Mouse (Mus musculus): ENCODE measurements at regions not wholly inside any gene's neighbourhood (a gene's known extent, or its start where the extent isn't known, plus 50 kb on each side); places are given as distances from the start of the nearest gene placed in this dataset.

DNA sequence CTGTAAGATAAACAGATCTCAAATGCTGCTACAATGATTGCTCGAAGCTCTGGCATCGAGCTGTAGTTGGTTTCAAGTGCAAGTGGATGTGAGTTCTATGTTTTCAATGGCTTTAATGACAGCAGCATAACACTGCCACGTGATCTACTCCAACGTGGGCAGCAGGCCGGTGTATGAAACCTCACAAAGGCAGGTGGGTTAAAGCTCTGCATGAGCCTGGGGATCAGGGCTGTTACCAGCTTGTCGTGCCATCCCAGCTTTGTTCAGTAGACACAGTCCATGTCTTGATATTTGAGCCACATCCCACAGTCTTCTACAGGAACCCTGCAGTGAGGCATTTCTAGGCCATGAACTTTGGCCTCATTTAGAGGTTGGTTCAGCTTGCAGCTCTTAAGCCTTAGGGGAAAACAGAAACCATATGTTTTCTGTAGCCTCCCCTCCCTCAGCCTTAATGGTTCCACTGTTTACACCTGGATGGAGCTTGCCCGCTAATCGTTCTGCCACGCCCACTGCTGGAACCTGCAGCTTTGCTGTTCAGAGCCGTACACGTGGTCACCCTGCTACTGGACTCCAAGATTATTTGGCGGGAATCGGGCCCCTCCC lies 121.8 kb upstream of the Serpine2 start:
- H3K27ac ChIP-seq, result no peak overlapping the region
- H3K4me3 ChIP-seq, result no peak overlapping the region
- H3K9me3 ChIP-seq, result no peaks in the 10 kb centered on the region
- H3K9ac ChIP-seq, result no peak overlapping the region
- peaks cover 26% of the 10 kb centered on the region for H3K4me1 ChIP-seq
- H3K4me2 ChIP-seq, result no peak overlapping the region; the same call in 1 of the 2 replicates
- ATAC-seq (ENCODE audit: insufficient number of reproducible peaks, insufficient read depth, low FRiP score, low TSS enrichment, low read depth), result no peak
- no peaks in the 10 kb centered on the region for H3K36me3 ChIP-seq
- no peaks in the 10 kb centered on the region for H3K27me3 ChIP-seq
- WGBS, result 32% methylated on average over 13 of the region's 13 CpGs

DNA sequence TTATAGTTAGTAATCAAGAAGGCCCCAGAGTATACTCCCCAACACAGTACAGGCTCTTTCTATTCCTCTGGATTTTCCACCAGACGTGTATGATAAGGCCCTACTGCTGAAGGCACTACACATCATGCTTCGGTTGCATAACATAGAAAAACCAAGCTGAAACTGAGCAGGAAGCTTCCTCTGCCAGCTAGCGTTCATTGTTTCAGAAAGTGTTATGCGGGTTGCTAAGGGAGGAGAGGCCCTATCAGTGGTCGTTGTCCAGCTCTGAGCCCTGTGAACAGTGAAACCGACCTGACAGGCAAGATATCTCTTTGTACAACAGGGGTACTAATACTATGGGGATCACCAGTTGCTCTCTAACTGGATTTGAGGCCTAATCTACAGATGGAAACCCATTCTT lies 118.9 kb upstream of the Serpine2 start:
- WGBS, result 71% methylated on average over 6 of the region's 6 CpGs
- Histone ChIP-seq H3K27ac (peak overlapping the region; percentile 83), H3K4me2 (no peak overlapping the region), H3K27me3 (no peaks in the 10 kb centered on the region), H3K9ac (no peak overlapping the region), H3K9me3 (no peaks in the 10 kb centered on the region), H3K4me3 (no peak overlapping the region), H3K36me3 (no peaks in the 10 kb centered on the region), H3K4me1 (peaks cover 29% of the 10 kb centered on the region)
- ATAC-seq (ENCODE audit: insufficient number of reproducible peaks, insufficient read depth, low FRiP score, low TSS enrichment, low read depth), result no peak

DNA sequence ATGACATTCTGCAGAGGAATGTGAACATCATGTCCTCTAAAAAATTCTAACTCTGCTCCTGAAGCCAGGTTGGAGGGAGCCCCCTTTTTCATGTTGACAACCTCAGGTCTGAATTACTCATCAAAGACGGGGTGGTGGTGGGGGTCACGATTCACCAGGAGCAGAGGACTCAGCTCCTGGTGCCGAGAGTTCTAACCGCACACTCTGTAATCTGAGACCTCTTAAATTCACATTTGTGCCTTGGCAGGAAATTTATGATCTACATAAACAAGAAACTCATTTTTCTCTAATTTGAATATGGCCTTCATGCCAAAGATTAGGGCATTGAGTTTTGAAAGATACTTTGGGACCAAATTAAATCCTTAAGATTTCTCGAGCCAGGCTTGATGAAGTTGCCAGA lies 117.2 kb upstream of the Serpine2 start:
- no peaks in the 10 kb centered on the region for H3K27me3 ChIP-seq
- no peak overlapping the region for H3K9ac ChIP-seq
- WGBS, result 16% methylated on average over 5 of the region's 5 CpGs
- H3K36me3 ChIP-seq, result no peaks in the 10 kb centered on the region
- H3K4me2 ChIP-seq, result no peak overlapping the region
- H3K9me3 ChIP-seq, result no peaks in the 10 kb centered on the region
- no peak for ATAC-seq (ENCODE audit: insufficient number of reproducible peaks, insufficient read depth, low FRiP score, low TSS enrichment, low read depth)
- peaks cover 29% of the 10 kb centered on the region for H3K4me1 ChIP-seq
- no peak overlapping the region for H3K4me3 ChIP-seq
- H3K27ac ChIP-seq, result peak overlapping the region; percentile 83; the same call in 1 of the 2 replicates

- H3K4me3 ChIP-seq, result no peak overlapping the region
- H3K4me2 ChIP-seq, result no peak overlapping the region
- no peak overlapping the region for H3K9ac ChIP-seq
- H3K27ac ChIP-seq, result 0 out of 2 replicates have a peak overlapping the region, but pooled peaks have one; percentile 48
- H3K9me3 ChIP-seq, result no peaks in the 10 kb centered on the region
- 0% methylated on average over 1 of the region's 1 CpGs for WGBS
- 0 out of 2 replicates have a peak, but pooled peaks have one; percentile 56 for ATAC-seq (ENCODE audit: insufficient number of reproducible peaks, insufficient read depth, low FRiP score, low TSS enrichment, low read depth)
- peaks cover 24% of the 10 kb centered on the region for H3K4me1 ChIP-seq
- no peaks in the 10 kb centered on the region for H3K36me3 ChIP-seq
- no peaks in the 10 kb centered on the region for H3K27me3 ChIP-seq
These were observed 95.1 kb upstream of the Serpine2 start for GRCm38 (mm10) chr1:79956121-79956520.

GRCm38 (mm10) chr1:79944231-79944630 lies 83.3 kb upstream of the Serpine2 start:
- Histone ChIP-seq H3K9me3 (no peaks in the 10 kb centered on the region), H3K4me2 (no peak overlapping the region), H3K27me3 (no peaks in the 10 kb centered on the region), H3K4me1 (no peaks in the 10 kb centered on the region), H3K36me3 (no peaks in the 10 kb centered on the region), H3K4me3 (no peak overlapping the region), H3K27ac (no peak overlapping the region), H3K9ac (no peak overlapping the region)
- WGBS, result 66% methylated on average over 4 of the region's 4 CpGs
- ATAC-seq (ENCODE audit: insufficient number of reproducible peaks, insufficient read depth, low FRiP score, low TSS enrichment, low read depth), result no peak

DNA sequence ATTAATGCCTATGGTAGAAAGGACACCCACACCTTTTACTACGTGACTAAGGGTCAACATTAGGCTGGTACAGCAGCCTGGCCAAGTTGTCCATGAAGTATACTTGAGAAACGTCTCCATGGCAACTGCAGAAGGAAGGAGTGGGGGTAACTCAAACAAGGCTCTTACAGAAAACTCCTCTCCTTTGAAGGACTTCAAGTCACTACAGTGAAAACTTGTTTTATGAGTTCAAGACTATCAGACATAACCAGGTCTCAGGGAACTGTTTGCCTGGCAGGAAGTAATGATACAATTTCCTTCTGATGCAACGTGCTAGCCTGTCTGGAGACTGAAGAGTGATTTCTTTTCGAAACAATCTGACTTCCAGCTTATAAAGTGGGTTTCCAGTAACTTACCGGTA lies 71.5 kb upstream of the Serpine2 start:
- WGBS, result 80% methylated on average over 5 of the region's 5 CpGs

DNA sequence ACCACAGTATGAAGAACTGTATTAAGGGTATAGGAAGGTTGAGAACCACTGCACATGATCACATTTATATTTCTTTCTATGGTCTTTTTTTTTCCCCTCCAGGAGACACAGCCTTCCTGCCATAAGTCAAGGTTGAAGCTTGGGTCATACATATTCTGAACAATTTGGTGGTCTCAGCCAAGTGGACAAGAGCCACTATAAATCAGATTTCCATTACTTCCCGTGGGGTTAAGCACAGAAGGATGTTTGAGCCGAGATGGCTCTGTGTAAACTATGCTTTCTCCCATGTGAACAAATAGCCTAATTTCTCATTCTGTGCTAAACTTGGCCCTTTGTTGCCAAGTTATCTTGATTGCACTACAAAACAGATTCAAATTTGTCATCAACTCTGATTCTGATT lies 66.8 kb upstream of the Serpine2 start:
- 64% methylated on average over 2 of the region's 2 CpGs for WGBS
- H3K4me1 ChIP-seq, result no peaks in the 10 kb centered on the region
- H3K4me3 ChIP-seq, result no peak overlapping the region
- no peaks in the 10 kb centered on the region for H3K27me3 ChIP-seq
- no peak overlapping the region for H3K4me2 ChIP-seq
- no peaks in the 10 kb centered on the region for H3K9me3 ChIP-seq
- no peak overlapping the region for H3K27ac ChIP-seq
- H3K9ac ChIP-seq, result no peak overlapping the region
- ATAC-seq (ENCODE audit: insufficient number of reproducible peaks, insufficient read depth, low FRiP score, low TSS enrichment, low read depth), result no peak
- no peaks in the 10 kb centered on the region for H3K36me3 ChIP-seq

More for the DNA sequence above, 71.5 kb upstream of the Serpine2 start:
- Histone ChIP-seq H3K4me1 (no peaks in the 10 kb centered on the region), H3K9ac (no peak overlapping the region), H3K36me3 (no peaks in the 10 kb centered on the region), H3K4me2 (no peak overlapping the region), H3K4me3 (no peak overlapping the region), H3K27me3 (no peaks in the 10 kb centered on the region), H3K9me3 (no peaks in the 10 kb centered on the region), H3K27ac (no peak overlapping the region)
- no peak for ATAC-seq (ENCODE audit: insufficient number of reproducible peaks, insufficient read depth, low FRiP score, low TSS enrichment, low read depth)

DNA sequence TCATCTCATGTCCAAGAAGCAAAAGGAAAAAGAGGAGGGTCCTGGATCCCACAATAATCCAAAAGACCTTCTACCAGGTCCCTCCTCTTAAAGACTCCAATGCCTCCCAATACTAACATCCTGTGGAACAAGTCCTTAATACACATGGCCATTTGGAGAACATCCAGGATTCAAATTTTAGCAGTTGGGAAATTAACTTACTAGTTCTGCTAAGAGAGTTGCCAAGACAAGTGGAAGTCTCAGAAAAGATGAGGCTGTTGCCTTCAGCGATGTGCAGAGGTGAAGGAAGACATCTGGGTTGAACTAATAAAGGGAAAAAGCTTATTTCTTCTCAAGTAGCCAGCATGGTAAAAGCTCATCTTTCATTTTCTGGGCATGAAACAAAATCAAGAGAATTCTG lies 64.8 kb upstream of the Serpine2 start:
- no peaks in the 10 kb centered on the region for H3K27me3 ChIP-seq
- WGBS, result 33% methylated on average over 1 of the region's 1 CpGs
- no peak for ATAC-seq (ENCODE audit: insufficient number of reproducible peaks, insufficient read depth, low FRiP score, low TSS enrichment, low read depth)
- no peaks in the 10 kb centered on the region for H3K36me3 ChIP-seq
- no peak overlapping the region for H3K9ac ChIP-seq
- no peak overlapping the region for H3K4me2 ChIP-seq
- H3K27ac ChIP-seq, result no peak overlapping the region
- H3K4me3 ChIP-seq, result no peak overlapping the region
- no peaks in the 10 kb centered on the region for H3K9me3 ChIP-seq
- H3K4me1 ChIP-seq, result no peaks in the 10 kb centered on the region

GRCm38 (mm10) chr1:79921890-79922289 lies 60.9 kb upstream of the Serpine2 start:
- Histone ChIP-seq H3K9ac (no peak overlapping the region), H3K36me3 (no peaks in the 10 kb centered on the region), H3K27me3 (no peaks in the 10 kb centered on the region), H3K27ac (no peak overlapping the region), H3K4me1 (no peaks in the 10 kb centered on the region), H3K4me2 (no peak overlapping the region), H3K9me3 (no peaks in the 10 kb centered on the region), H3K4me3 (no peak overlapping the region)
- ATAC-seq (ENCODE audit: insufficient number of reproducible peaks, insufficient read depth, low FRiP score, low TSS enrichment, low read depth), result no peak
- 76% methylated on average over 3 of the region's 3 CpGs for WGBS

DNA sequence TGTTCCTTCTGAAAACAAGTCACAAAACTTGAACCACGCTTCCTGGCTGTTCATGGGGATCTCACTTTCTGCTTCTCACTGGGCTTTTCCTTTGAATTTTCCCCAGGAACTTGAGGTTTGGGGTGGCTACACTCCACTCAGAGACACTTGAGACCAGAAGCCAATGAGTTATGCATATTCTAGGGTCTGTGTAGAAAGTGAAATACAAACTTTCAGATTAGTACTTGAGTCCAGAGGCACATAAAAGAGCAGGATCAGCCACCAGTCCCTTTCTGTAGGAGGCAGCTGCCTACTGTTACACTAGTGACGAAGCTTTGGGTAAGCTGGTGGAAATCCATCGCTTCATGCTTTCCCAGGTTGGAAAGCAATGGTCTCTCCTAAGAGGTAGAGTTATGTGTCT lies 60.4 kb upstream of the Serpine2 start:
- no peaks in the 10 kb centered on the region for H3K9me3 ChIP-seq
- no peaks in the 10 kb centered on the region for H3K4me1 ChIP-seq
- H3K27me3 ChIP-seq, result no peaks in the 10 kb centered on the region
- H3K36me3 ChIP-seq, result no peaks in the 10 kb centered on the region
- H3K9ac ChIP-seq, result no peak overlapping the region
- no peak overlapping the region for H3K27ac ChIP-seq
- no peak overlapping the region for H3K4me2 ChIP-seq
- ATAC-seq (ENCODE audit: insufficient number of reproducible peaks, insufficient read depth, low FRiP score, low TSS enrichment, low read depth), result no peak
- H3K4me3 ChIP-seq, result no peak overlapping the region
- 86% methylated on average over 3 of the region's 3 CpGs for WGBS

- no peaks in the 10 kb centered on the region for H3K27me3 ChIP-seq
- no peak overlapping the region for H3K27ac ChIP-seq
- H3K4me1 ChIP-seq, result no peaks in the 10 kb centered on the region
- no peak overlapping the region for H3K4me3 ChIP-seq
- no peak overlapping the region for H3K9ac ChIP-seq
- H3K9me3 ChIP-seq, result no peaks in the 10 kb centered on the region
- H3K4me2 ChIP-seq, result no peak overlapping the region
- no peaks in the 10 kb centered on the region for H3K36me3 ChIP-seq
- WGBS, result 65% methylated on average over 7 of the region's 7 CpGs
- ATAC-seq (ENCODE audit: insufficient number of reproducible peaks, insufficient read depth, low FRiP score, low TSS enrichment, low read depth), result no peak
These were observed 56.6 kb upstream of the Serpine2 start for GRCm38 (mm10) chr1:79917426-79918150.

All from embryonic facial prominence, embryonic 13.5 days (tissue).